Mouse (Mus musculus) stomach, embryonic 16.5 days (tissue): ENCODE measurements at regions not wholly inside any gene's neighbourhood (a gene's known extent, or its start where the extent isn't known, plus 50 kb on each side); places are given as distances from the start of the nearest gene placed in this dataset.

Experiments used
- ATAC-seq: fragments of 200-750 bp; cut with Nextera tagmentation; 2 replicates; pipeline ENCODE4 v1.8.0; 2017; ENCODE audit warnings: moderate number of reproducible peaks, moderate TSS enrichment; ENCODE audit not compliant: insufficient read depth, low FRiP score
- H3K27ac ChIP-seq: fragments of 300-500 bp; sonication (generic); 2 replicates; pipeline ENCODE4 v1.5.1; 2014; ENCODE audit warnings: low read length
- H3K27me3 ChIP-seq: fragments of 300-500 bp; sonication (generic); 2 replicates; pipeline ENCODE4 v1.6.1; 2014; ENCODE audit warnings: low read length, control low read depth, mixed read lengths; ENCODE audit not compliant: control insufficient read depth, insufficient read depth
- H3K36me3 ChIP-seq: fragments of 300-500 bp; sonication (generic); 2 replicates; pipeline ENCODE4 v1.6.1; 2014; ENCODE audit warnings: low read length; ENCODE audit not compliant: control insufficient read depth, insufficient read depth
- H3K4me1 ChIP-seq: fragments of 300-500 bp; sonication (generic); 2 replicates; pipeline ENCODE4 v1.6.1; 2014; ENCODE audit warnings: low read length, control low read depth, mixed read lengths; ENCODE audit not compliant: control insufficient read depth, insufficient read depth
- H3K4me2 ChIP-seq: fragments of 300-500 bp; sonication (generic); 2 replicates; pipeline ENCODE4 v1.6.1; 2014; ENCODE audit warnings: low read depth, low read length, mixed read lengths
- H3K4me3 ChIP-seq: fragments of 300-500 bp; sonication (generic); replicated peaks from 2 replicates; pipeline ENCODE4 v1.5.1; 2014; ENCODE audit warnings: mild to moderate bottlenecking, low read length
- H3K9ac ChIP-seq: fragments of 300-500 bp; sonication (generic); 2 replicates; pipeline ENCODE4 v1.6.1; 2014; ENCODE audit warnings: low read length
- H3K9me3 ChIP-seq: fragments of 300-500 bp; sonication (generic); replicated peaks from 2 replicates; pipeline ENCODE4 v1.6.1; 2016; ENCODE audit warnings: low read length, control low read depth; ENCODE audit not compliant: control insufficient read depth
- WGBS: fragments of 180-500 bp; shearing (Covaris S2); extraction: QIAGEN DNeasy Blood & Tissue Kit; methylation state at CpG from one replicate; pipeline ENCODE4 v1.1.7; 2014; 5-methylcytosine and 5-hydroxymethylcytosine counted together

GRCm38 (mm10) chr5:111681362-111682028, 52.2 kb upstream of the Gm26897 start:
- no peak for ATAC-seq
- no peak overlapping the region for H3K27ac ChIP-seq
- H3K9ac ChIP-seq = no peak overlapping the region
- no peaks in the 10 kb centered on the region for H3K9me3 ChIP-seq
- H3K36me3 ChIP-seq = no peaks in the 10 kb centered on the region
- 58% methylated on average over 7 of the region's 7 CpGs for WGBS
- H3K27me3 ChIP-seq = no peaks in the 10 kb centered on the region
- no peak overlapping the region for H3K4me2 ChIP-seq
- H3K4me1 ChIP-seq = peaks cover 2% of the 10 kb centered on the region; the same call in 1 of the 2 replicates
- no peak overlapping the region for H3K4me3 ChIP-seq

GRCm38 (mm10) chr5:111682899-111683298, 50.8 kb upstream of the Gm26897 start:
- Histone ChIP-seq H3K27me3 (no peaks in the 10 kb centered on the region), H3K4me3 (no peak overlapping the region), H3K4me1 (no peaks in the 10 kb centered on the region), H3K27ac (no peak overlapping the region), H3K9ac (no peak overlapping the region), H3K36me3 (no peaks in the 10 kb centered on the region), H3K4me2 (no peak overlapping the region), H3K9me3 (no peaks in the 10 kb centered on the region)
- no peak for ATAC-seq
